Mouse (Mus musculus) thymus, adult 2 months (tissue): ENCODE measurements around the gene Spaca7. TPM values are rescaled to one million over a fixed set of nuclear protein-coding genes. Genes with fewer than 3 reads are reported as not detected.

Source experiments
- DNase-seq: peaks from one replicate; pipeline ENCODE4 v3.0.0; 2021
- H3K27ac ChIP-seq: fragments of 200-500 bp; 2 replicates; pipeline ENCODE4 v1.5.1; 2012; ENCODE audit warnings: low read length, control low read depth; ENCODE audit not compliant: control insufficient read depth, insufficient read depth
- H3K27me3 ChIP-seq: fragments of 200-500 bp; 2 replicates; pipeline ENCODE4 v1.6.1; 2012; ENCODE audit warnings: mild to moderate bottlenecking, low read length, moderate library complexity, mixed read lengths; ENCODE audit not compliant: control insufficient read depth, insufficient read depth
- H3K36me3 ChIP-seq: fragments of 200-500 bp; 2 replicates; pipeline ENCODE4 v1.6.1; 2012; ENCODE audit warnings: mild to moderate bottlenecking, low read length, moderate library complexity; ENCODE audit not compliant: control insufficient read depth, insufficient read depth
- H3K4me1 ChIP-seq: fragments of 200-500 bp; replicated peaks from 2 replicates; pipeline ENCODE4 v1.6.1; 2012; ENCODE audit warnings: low read length; ENCODE audit not compliant: control insufficient read depth, insufficient read depth
- H3K4me3 ChIP-seq: fragments of 200-500 bp; 2 replicates; pipeline ENCODE4 v1.5.1; 2012; ENCODE audit warnings: mild to moderate bottlenecking, low read length, control low read depth, moderate library complexity; ENCODE audit not compliant: control insufficient read depth, insufficient read depth
- CTCF ChIP-seq: fragments of 200-500 bp; IDR thresholded peaks from 2 replicates; pipeline ENCODE4 v1.5.1; 2012; ENCODE audit warnings: mild to moderate bottlenecking, control low read depth, low read length, moderate library complexity, borderline replicate concordance; ENCODE audit not compliant: control insufficient read depth, poor library complexity, insufficient read depth; ENCODE audit errors: extremely low read depth
- POLR2A ChIP-seq: fragments of 200-500 bp; IDR thresholded peaks from 2 replicates; pipeline ENCODE4 v1.6.1; 2012; ENCODE audit warnings: mild to moderate bottlenecking, low read length, control low read depth, moderate library complexity; ENCODE audit not compliant: control insufficient read depth, poor library complexity, insufficient read depth; ENCODE audit errors: extremely low read depth
- WGBS: fragments of 180-500 bp; shearing (Covaris S2); methylation state at CpG from one replicate; pipeline ENCODE4 v1.1.7; 2018; 5-methylcytosine and 5-hydroxymethylcytosine counted together
- polyA plus RNA-seq: library from polyadenylated mRNA; depleted of rRNA; stranded (reverse); fragments of >200 nt; gene quantifications from 2 replicates; pipeline ENCODE4 v1.2.3, GENCODE M21; 2012

The Spaca7 gene
- polyA plus RNA-seq, 1 experiment: not detected

GRCm38 (mm10) chr8:12547466-12548220 lies 25.2 kb upstream of the Spaca7 start:
- Histone ChIP-seq H3K27ac (no peak overlapping the region), H3K27me3 (no peaks in the 10 kb centered on the region), H3K4me3 (no peak overlapping the region), H3K36me3 (no peaks in the 10 kb centered on the region), H3K4me1 (no peaks in the 10 kb centered on the region)
- no peak for DNase-seq
- 71% methylated on average over 7 of the region's 7 CpGs for WGBS
- no peak for TF ChIP-seq CTCF
- no peak for TF ChIP-seq POLR2A

- Histone ChIP-seq H3K4me3 (no peak overlapping the region), H3K27me3 (no peaks in the 10 kb centered on the region), H3K27ac (no peak overlapping the region), H3K4me1 (no peaks in the 10 kb centered on the region), H3K36me3 (no peaks in the 10 kb centered on the region)
- TF ChIP-seq POLR2A: no peak
- no peak for TF ChIP-seq CTCF
- no peak for DNase-seq
- 28% methylated on average over 15 of the region's 15 CpGs for WGBS
These were observed 24.6 kb upstream of the Spaca7 start for GRCm38 (mm10) chr8:12548255-12548654.

GRCm38 (mm10) chr8:12548680-12549079 lies 24.1 kb upstream of the Spaca7 start:
- H3K36me3 ChIP-seq: no peaks in the 10 kb centered on the region
- no peaks in the 10 kb centered on the region for H3K4me1 ChIP-seq
- no peak for DNase-seq
- 49% methylated on average over 5 of the region's 5 CpGs for WGBS
- H3K4me3 ChIP-seq: no peak overlapping the region
- no peak overlapping the region for H3K27ac ChIP-seq
- no peaks in the 10 kb centered on the region for H3K27me3 ChIP-seq
- TF ChIP-seq POLR2A (no peak), CTCF (no peak)

GRCm38 (mm10) chr8:12555515-12556145 lies 17.2 kb upstream of the Spaca7 start:
- no peak overlapping the region for H3K27ac ChIP-seq
- no peaks in the 10 kb centered on the region for H3K36me3 ChIP-seq
- 66% methylated on average over 15 of the region's 15 CpGs for WGBS
- H3K27me3 ChIP-seq: no peaks in the 10 kb centered on the region
- H3K4me1 ChIP-seq: no peaks in the 10 kb centered on the region
- TF ChIP-seq CTCF (no peak), POLR2A (no peak)
- no peak overlapping the region for H3K4me3 ChIP-seq
- no peak for DNase-seq

- 80% methylated on average over 3 of the region's 3 CpGs for WGBS
- Histone ChIP-seq H3K4me3 (no peak overlapping the region), H3K36me3 (no peaks in the 10 kb centered on the region), H3K4me1 (no peaks in the 10 kb centered on the region), H3K27ac (no peak overlapping the region), H3K27me3 (no peaks in the 10 kb centered on the region)
- TF ChIP-seq CTCF: no peak
- TF ChIP-seq POLR2A: no peak
- DNase-seq: no peak
These were observed 14.0 kb upstream of the Spaca7 start for GRCm38 (mm10) chr8:12558786-12559185.

DNA sequence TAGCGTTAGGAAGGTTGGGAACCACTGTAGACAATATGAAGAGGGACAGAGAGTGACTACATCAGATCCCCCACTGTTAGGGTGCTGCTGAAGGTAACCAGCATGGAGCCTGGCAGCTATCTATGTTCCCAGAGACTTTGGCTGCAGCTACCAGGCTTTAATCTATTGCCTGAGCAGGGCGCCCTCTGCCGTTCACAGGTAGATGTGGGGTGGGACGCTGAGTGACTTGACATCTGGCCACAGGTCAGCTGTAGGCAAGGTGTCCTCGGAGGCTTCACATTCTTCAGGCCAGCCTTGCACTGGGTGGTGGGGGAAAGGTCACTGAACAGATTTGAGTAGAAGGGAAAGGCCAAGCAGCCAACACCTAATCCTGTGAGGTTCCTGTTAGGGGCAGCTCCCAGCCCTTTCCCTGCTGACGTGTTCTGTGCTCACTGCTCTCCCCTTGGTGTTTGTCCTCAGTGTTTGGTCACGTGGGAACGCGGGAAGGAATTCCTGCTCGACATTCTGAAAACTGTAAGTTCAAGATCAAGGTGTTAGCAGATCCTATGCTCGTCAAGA lies 11.3 kb upstream of the Spaca7 start:
- H3K4me3 ChIP-seq: no peak overlapping the region
- DNase-seq: peak; percentile 38
- H3K27me3 ChIP-seq: no peaks in the 10 kb centered on the region
- H3K36me3 ChIP-seq: no peaks in the 10 kb centered on the region
- H3K27ac ChIP-seq: no peak overlapping the region
- WGBS: 25% methylated on average over 11 of the region's 11 CpGs
- no peaks in the 10 kb centered on the region for H3K4me1 ChIP-seq
- no peak for TF ChIP-seq CTCF
- TF ChIP-seq POLR2A: no peak
